Mouse (Mus musculus) testis, adult 2 months (tissue): ENCODE results near the gene Obp2b.

Experiments
- CTCF ChIP-seq: fragments of 200-500 bp; IDR thresholded peaks from 2 replicates; pipeline ENCODE4 v1.5.1; 2012; ENCODE audit warnings: low read depth, mild to moderate bottlenecking, inconsistent platforms, low read length, moderate library complexity; ENCODE audit not compliant: control insufficient read depth, insufficient read depth, insufficient replicate concordance
- POLR2A ChIP-seq: fragments of 200-500 bp; IDR thresholded peaks from 2 replicates; pipeline ENCODE4 v1.6.1; 2012; ENCODE audit warnings: low read depth, mild to moderate bottlenecking, inconsistent platforms, low read length, moderate library complexity; ENCODE audit not compliant: control insufficient read depth

DNA sequence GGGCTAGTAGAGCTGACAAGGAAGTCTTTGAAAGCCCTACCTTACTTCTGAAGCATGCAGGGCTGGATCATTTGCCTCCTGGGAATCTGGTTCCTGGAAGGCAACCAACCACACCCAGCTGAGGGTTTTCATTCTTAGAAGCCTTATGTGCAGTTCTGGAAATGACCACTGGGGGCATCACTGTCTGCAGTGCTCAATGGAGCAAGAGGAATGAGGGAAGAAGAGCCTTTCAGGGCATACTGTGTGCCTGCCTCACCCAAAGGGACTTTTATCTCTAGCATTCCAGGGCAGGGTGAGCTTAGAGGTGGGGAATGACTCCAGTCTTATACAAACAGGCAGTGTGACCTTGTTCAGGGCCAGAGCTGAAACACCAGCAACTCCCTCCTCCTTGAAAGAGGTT lies 42.2 kb upstream of the Obp2b start:
- TF ChIP-seq CTCF (peak; percentile 56; the same call in 1 of the 2 replicates), POLR2A (no peak)
